Mouse (Mus musculus): ENCODE measurements around the gene Erp29. TPM values are rescaled to one million over a fixed set of nuclear protein-coding genes. Genes with fewer than 3 reads are reported as not detected.

Gene Erp29
- 212 TPM for polyA plus RNA-seq (2014; fragmentation: Illumina TruSeq; extraction: RNeasy Lipid Tissue Mini Kit (QIAGEN cat#74804); ENCODE audit: low read depth, low replicate concordance)

DNA sequence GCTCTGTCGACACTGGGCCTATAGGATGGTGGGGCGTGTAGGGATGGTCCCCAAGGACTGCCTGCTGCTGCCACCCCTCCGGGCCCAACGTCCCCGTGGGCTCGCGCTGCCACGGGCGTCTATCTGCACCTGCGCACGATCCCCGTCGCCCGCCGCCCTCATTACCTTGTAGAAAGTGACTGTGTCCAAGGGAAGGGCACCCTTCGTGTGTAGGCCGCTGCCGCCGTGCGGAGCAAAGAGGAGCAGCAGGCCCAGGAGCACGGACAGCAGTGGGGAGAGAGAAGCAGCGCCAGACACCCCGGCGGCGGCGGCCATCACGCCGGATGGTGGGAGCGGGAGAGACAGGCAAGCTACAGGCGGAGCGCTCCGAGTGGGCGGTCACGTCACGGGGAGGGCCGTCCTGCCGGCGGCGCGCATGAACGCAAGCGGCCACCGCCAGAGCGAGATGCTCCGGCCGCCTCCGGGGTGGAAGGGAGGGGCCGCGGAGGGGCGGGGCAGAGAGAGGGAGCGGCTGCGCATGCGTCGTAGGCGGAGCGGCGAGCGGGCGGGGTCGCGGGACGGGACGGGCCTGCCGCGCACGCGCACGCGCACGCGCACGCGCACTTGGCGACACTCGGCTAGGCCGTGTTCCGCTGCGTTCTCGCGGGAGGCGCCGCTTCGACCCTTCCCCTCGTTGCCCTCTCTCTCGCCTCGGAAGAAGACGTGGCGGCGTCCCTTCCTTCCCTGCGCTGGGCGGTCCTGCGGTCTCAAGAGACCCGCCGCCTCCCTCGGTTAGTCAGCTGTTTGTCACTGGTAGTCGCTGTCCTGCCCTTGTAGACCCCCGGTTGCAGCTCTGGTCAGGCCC is at the start of gene Erp29:
Gene Erp29, minus strand, starts transcription at position 481 of the 844 bp plus-strand sequence.

DNA sequence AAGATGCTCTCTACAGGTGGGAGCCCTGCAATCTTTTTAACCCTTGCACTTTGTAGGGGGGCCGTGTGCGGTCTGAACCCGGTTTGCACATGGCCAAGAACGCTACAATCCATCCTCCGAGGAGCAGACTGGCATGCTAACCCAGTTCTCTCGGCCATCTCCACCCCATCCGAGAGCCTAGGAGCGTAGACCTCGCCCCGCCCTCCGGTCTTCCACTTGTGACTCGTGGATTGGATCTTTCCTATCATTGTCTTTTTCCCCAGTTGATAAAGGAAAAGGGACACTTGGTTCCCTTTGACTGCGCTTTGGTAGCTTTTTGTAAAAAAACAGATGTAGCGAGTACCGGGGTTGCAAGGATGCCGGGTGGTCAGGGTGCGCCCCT is 671 bp downstream of the Erp29 start, which contains the start of gene Tmem116:
Gene Tmem116, plus strand, starts transcription at position 250 of the 382 bp plus-strand sequence.

DNA sequence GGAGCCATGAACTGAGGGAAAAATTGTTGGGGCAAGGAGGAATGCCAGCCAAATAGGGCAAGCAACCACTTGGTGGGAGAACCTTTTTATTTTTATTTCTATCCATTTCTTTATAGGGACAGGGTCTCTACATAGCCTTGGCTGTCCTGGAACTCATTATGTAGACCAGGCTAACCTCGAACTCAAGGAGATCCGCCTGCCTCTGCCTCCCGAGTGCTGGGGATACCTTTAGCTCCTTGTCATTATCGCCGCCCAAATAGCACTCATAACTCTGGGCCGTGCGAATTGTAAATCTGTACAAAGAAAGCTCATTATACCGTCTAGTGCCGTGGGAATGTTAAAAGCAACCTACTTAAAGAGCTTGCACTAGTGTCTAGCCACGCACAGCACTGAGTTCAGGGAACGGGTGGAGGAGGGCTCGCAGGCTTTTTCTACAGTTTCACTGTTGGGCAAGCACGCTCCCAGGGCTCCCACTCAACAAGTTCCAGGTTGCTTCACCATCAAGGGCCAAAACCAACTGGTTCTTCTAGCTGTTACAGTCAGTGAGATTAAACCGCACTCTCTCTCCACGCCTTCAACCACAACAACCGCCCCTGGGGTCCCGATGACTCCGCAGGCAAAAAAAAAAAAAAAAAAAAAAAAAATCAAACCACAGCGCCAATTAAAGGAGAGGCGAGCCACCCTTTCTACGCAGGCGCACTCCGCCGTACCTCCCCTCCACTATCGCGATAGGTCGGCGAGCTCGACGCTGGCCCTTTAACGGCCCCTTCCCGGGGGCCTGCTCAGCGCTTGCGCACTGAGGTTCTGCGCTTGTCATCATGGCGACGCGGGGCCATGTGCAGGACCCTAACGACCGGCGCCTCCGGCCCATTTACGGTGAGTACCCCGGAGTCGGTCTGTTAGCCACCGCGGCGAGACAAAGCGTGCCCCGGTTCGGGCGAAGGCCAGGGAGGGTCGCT is 54.8 kb downstream of the Erp29 start, which contains the start of gene Naa25:
Gene Naa25, plus strand, starts transcription at position 750 of the 959 bp plus-strand sequence.

DNA sequence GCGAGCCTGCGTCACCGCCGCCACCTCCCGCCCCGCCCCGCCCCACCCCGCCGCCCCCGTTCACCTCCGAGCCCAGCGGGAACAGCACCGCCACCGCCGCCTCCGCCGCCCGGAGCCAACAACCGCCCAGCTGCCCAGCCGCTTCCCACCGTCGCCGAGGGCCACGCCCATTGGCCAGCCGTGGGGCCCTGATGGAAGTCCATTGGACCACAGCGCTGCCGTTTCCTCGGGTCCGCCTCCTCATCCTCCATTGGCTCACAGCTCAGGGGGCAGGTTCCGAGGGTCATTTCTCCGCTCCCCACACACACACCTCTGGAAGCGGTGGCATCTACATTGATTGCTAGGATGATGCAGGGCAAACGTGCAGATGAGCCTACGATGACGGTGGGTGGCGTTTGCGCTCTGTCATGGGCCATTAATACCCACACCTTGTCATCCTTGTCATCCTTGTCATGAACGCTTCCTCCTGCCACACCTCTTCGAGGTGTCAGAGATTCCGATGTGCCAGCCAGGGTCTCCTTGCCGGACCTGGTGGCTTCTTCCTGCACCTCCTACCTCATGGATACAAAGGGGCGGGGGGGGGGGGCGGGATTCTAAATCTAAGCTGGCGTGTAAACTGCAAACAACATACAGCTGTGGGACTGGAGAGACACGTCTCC is 66.7 kb downstream of the Erp29 start, which contains the start of gene Trafd1:
Gene Trafd1, minus strand, starts transcription at position 172 of the 659 bp plus-strand sequence.

Other genes starting within 250 kb of the Erp29 start
- gene Rpl6, start 248.0 kb downstream of the Erp29 start, polyA plus RNA-seq (2014; fragmentation: Illumina TruSeq; extraction: RNeasy Lipid Tissue Mini Kit (QIAGEN cat#74804); ENCODE audit: low read depth, low replicate concordance) = 927 TPM
- gene Hectd4, start 232.3 kb downstream of the Erp29 start, polyA plus RNA-seq (2014; fragmentation: Illumina TruSeq; extraction: RNeasy Lipid Tissue Mini Kit (QIAGEN cat#74804); ENCODE audit: low read depth, low replicate concordance) = 9.4 TPM
- 79.0 TPM for gene Trafd1, start 66.9 kb downstream of the Erp29 start, polyA plus RNA-seq (2014; fragmentation: Illumina TruSeq; extraction: RNeasy Lipid Tissue Mini Kit (QIAGEN cat#74804); ENCODE audit: low read depth, low replicate concordance)
- 10.2 TPM for gene Naa25, start 54.6 kb downstream of the Erp29 start, polyA plus RNA-seq (2014; fragmentation: Illumina TruSeq; extraction: RNeasy Lipid Tissue Mini Kit (QIAGEN cat#74804); ENCODE audit: low read depth, low replicate concordance)
- gene Tmem116, start 613 bp downstream of the Erp29 start, polyA plus RNA-seq (2014; fragmentation: Illumina TruSeq; extraction: RNeasy Lipid Tissue Mini Kit (QIAGEN cat#74804); ENCODE audit: low read depth, low replicate concordance) = 4.9 TPM
- gene Adam1b, start 50.9 kb upstream of the Erp29 start, polyA plus RNA-seq (2014; fragmentation: Illumina TruSeq; extraction: RNeasy Lipid Tissue Mini Kit (QIAGEN cat#74804); ENCODE audit: low read depth, low replicate concordance) = 2.4 TPM
- 6.5 TPM for gene Adam1a, start 93.0 kb upstream of the Erp29 start, polyA plus RNA-seq (2014; fragmentation: Illumina TruSeq; extraction: RNeasy Lipid Tissue Mini Kit (QIAGEN cat#74804); ENCODE audit: low read depth, low replicate concordance)
- gene Gm42878, start 93.0 kb upstream of the Erp29 start, polyA plus RNA-seq (2014; fragmentation: Illumina TruSeq; extraction: RNeasy Lipid Tissue Mini Kit (QIAGEN cat#74804); ENCODE audit: low read depth, low replicate concordance) = not detected
- 58.8 TPM for gene Mapkapk5, start 93.4 kb upstream of the Erp29 start, polyA plus RNA-seq (2014; fragmentation: Illumina TruSeq; extraction: RNeasy Lipid Tissue Mini Kit (QIAGEN cat#74804); ENCODE audit: low read depth, low replicate concordance)
- 893 TPM for gene Aldh2, start 141.3 kb upstream of the Erp29 start, polyA plus RNA-seq (2014; fragmentation: Illumina TruSeq; extraction: RNeasy Lipid Tissue Mini Kit (QIAGEN cat#74804); ENCODE audit: low read depth, low replicate concordance)
- 19.0 TPM for gene Acad12, start 166.4 kb upstream of the Erp29 start, polyA plus RNA-seq (2014; fragmentation: Illumina TruSeq; extraction: RNeasy Lipid Tissue Mini Kit (QIAGEN cat#74804); ENCODE audit: low read depth, low replicate concordance)
- 12.7 TPM for gene Acad10, start 208.0 kb upstream of the Erp29 start, polyA plus RNA-seq (2014; fragmentation: Illumina TruSeq; extraction: RNeasy Lipid Tissue Mini Kit (QIAGEN cat#74804); ENCODE audit: low read depth, low replicate concordance)
- 37.9 TPM for gene Brap, start 208.1 kb upstream of the Erp29 start, polyA plus RNA-seq (2014; fragmentation: Illumina TruSeq; extraction: RNeasy Lipid Tissue Mini Kit (QIAGEN cat#74804); ENCODE audit: low read depth, low replicate concordance)

Measured in adipose tissue, adult 10 weeks (tissue).